In the genomic region with DNA sequence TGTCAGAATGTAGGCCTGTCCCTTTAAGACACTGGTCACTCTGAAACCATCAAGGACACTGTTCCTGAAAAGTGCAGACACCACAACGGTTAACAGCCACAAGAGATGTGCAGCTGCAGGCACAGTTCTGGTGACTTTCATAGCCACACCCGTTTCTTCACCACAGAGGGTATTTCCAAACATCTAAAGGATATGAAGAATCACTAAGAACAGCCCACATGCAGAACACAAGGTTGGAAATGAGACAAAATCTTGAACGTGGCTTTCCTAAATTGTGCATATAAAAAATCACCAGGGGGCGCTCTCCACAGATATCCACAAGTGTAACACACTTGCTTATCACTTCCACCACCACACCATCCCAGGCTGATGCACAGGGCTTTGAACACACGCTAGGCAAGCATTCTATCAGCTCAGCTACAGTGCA, we compare ENCODE assay signal across 8 mouse cellular contexts. TPM values are rescaled to one million over a fixed set of nuclear protein-coding genes. Genes with fewer than 3 reads are reported as not detected.
DNase-seq lines count a peak whose midpoint lies in the region; ATAC-seq lines count a peak whose summit lies in the region.

No protein-coding gene starts in this region.

- no peak overlapping the region for H3K9ac ChIP-seq in embryonic facial prominence, embryonic 14.5 days (ENCODE audit: low read depth, low read length)

- peak; percentile 34 for DNase-seq in gastrocnemius, adult 18-20 months (ENCODE audit: low spot score)
- no peak for DNase-seq in gastrocnemius, postnatal 10 days
- DNase-seq in thymus, postnatal 0 days (ENCODE audit: low spot score), result peak; percentile 58
- DNase-seq in thymus, postnatal 36 days, result no peak
- peak; percentile 37 for DNase-seq in embryonic facial prominence, embryonic 14.5 days (ENCODE audit: low spot score)
- no peak for DNase-seq in frontal cortex, postnatal 36 days (ENCODE audit: low spot score in 2 of 2)
- DNase-seq in yolk sac, embryonic 10.5 days (ENCODE audit: low spot score), result no peak

- no peak for ATAC-seq in embryonic facial prominence, embryonic 14.5 days (ENCODE audit: low read depth)
- ATAC-seq in megakaryocyte, adult 5-6 weeks (ENCODE audit: poor library complexity, severe bottlenecking), result peak; percentile 83

- H3K36me3 ChIP-seq in embryonic facial prominence, embryonic 14.5 days (ENCODE audit: control insufficient read depth, insufficient read depth, low read length), result no peaks in the 10 kb centered on the region

- WGBS in embryonic facial prominence, embryonic 14.5 days, result 31% methylated on average over 5 of the region's 5 CpGs

- no peaks in the 10 kb centered on the region for H3K27me3 ChIP-seq in embryonic facial prominence, embryonic 14.5 days (replicated peaks; ENCODE audit: control insufficient read depth, insufficient read depth, low read length)

- no peaks in the 10 kb centered on the region for H3K9me3 ChIP-seq in embryonic facial prominence, embryonic 14.5 days (ENCODE audit: control insufficient read depth, low read length)

- H3K4me3 ChIP-seq in embryonic facial prominence, embryonic 14.5 days (ENCODE audit: low read depth, low read length), result no peak overlapping the region

- no peak overlapping the region for H3K27ac ChIP-seq in embryonic facial prominence, embryonic 14.5 days (replicated peaks; ENCODE audit: low read depth, low read length)

- no peak overlapping the region for H3K4me2 ChIP-seq in embryonic facial prominence, embryonic 14.5 days (ENCODE audit: low read depth, low read length)

- no peaks in the 10 kb centered on the region for H3K4me1 ChIP-seq in embryonic facial prominence, embryonic 14.5 days (ENCODE audit: control insufficient read depth, insufficient read depth, low read length)

RNA-seq across cellular contexts. Expression of a gene that starts 32.6 kb away (rescaled TPM):
- 10 to 100 TPM; 65.9 to 69.0 TPM for total RNA-seq in gastrocnemius, adult 18-20 months (2021)
- total RNA-seq in gastrocnemius, postnatal 10 days (2021), result 10 to 100 TPM; 57.9 to 62.4 TPM
- 130 and 153 TPM in 2 replicates for polyA plus RNA-seq in thymus, postnatal 0 days (2015; fragmentation: Nextera tagmentation; extraction: Ambion mirVana)
- polyA plus RNA-seq in embryonic facial prominence, embryonic 14.5 days (2014; fragmentation: Nextera tagmentation; extraction: Ambion mirVana), result 110 and 114 TPM in 2 replicates
- total RNA-seq in megakaryocyte, adult 5-6 weeks (2015), result 109 and 112 TPM in 2 replicates
- total RNA-seq in megakaryocyte, adult 5-6 weeks (2017), result 141 and 168 TPM in 2 replicates

RNA-seq across cellular contexts. Expression of a gene that starts 47.3 kb away (rescaled TPM):
- 10 to 100 TPM; 13.5 to 15.5 TPM for total RNA-seq in gastrocnemius, adult 18-20 months (2021)
- 10 to 100 TPM; 20.9 to 24.2 TPM for total RNA-seq in gastrocnemius, postnatal 10 days (2021)
- polyA plus RNA-seq in thymus, postnatal 0 days (2015; fragmentation: Nextera tagmentation; extraction: Ambion mirVana), result 158 and 160 TPM in 2 replicates
- polyA plus RNA-seq in embryonic facial prominence, embryonic 14.5 days (2014; fragmentation: Nextera tagmentation; extraction: Ambion mirVana), result 107 and 109 TPM in 2 replicates
- total RNA-seq in megakaryocyte, adult 5-6 weeks (2015), result 126 and 130 TPM in 2 replicates
- total RNA-seq in megakaryocyte, adult 5-6 weeks (2017), result 115 and 132 TPM in 2 replicates

RNA-seq across cellular contexts. Expression of a gene that starts 47.4 kb away (rescaled TPM):
- 1 to 10 TPM; 9.5 to 9.8 TPM for total RNA-seq in gastrocnemius, adult 18-20 months (2021)
- total RNA-seq in gastrocnemius, postnatal 10 days (2021), result 10 to 100 TPM; 12.9 to 14.1 TPM
- 68.6 and 69.0 TPM in 2 replicates for polyA plus RNA-seq in thymus, postnatal 0 days (2015; fragmentation: Nextera tagmentation; extraction: Ambion mirVana)
- 31.5 and 37.9 TPM in 2 replicates for polyA plus RNA-seq in embryonic facial prominence, embryonic 14.5 days (2014; fragmentation: Nextera tagmentation; extraction: Ambion mirVana)
- 14.3 and 18.5 TPM in 2 replicates for total RNA-seq in megakaryocyte, adult 5-6 weeks (2015)
- 19.7 and 26.8 TPM in 2 replicates for total RNA-seq in megakaryocyte, adult 5-6 weeks (2017)

Comparison
In these comparisons a context has a peak if more than half of its experiments do, and no peak if none do; other contexts are left out.
1. DNase-seq: peak in gastrocnemius, adult 18-20 months (single experiment), thymus, postnatal 0 days (single experiment) and embryonic facial prominence, embryonic 14.5 days (single experiment); none in gastrocnemius, postnatal 10 days (single experiment), thymus, postnatal 36 days (0 of 2), frontal cortex, postnatal 36 days (0 of 2) and yolk sac, embryonic 10.5 days (single experiment).
2. RNA of a gene that starts 47.3 kb away (total RNA-seq): 115 to 132 TPM in megakaryocyte, adult 5-6 weeks; 20.9 to 24.2 TPM in gastrocnemius, postnatal 10 days and 13.5 to 15.5 TPM in gastrocnemius, adult 18-20 months; every median in the first group is over 4 times any median in the second.